ENCODE assay signal across 25 mouse cellular contexts in the genomic region with DNA sequence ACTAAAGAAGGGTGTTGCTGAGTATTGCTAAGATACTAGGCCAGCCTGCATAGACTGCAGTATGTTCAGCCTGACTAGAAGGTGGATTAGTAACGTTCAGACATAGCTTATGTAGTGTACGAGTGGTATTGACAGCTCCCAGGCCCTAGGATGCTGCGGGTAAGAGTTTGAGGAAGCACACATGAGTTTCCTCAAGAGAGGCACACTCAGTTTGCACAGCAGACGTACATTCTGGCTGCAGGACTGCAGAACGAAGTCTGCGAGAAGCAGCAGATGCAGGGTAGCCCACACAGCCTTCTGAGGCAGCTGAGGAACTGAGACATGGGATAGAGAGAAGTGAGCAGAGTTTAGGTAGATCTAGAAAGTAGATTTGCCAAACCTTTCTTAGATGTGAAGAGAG. TPM values are rescaled to one million over a fixed set of nuclear protein-coding genes. Genes with fewer than 3 reads are reported as not detected.
DNase-seq lines count a peak whose midpoint lies in the region; ATAC-seq and TF ChIP-seq lines count a peak whose summit lies in the region.
"Had no signal": no experiment of that assay in that cellular context is flagged by ENCODE, and none has a peak within 500 bp of the region (broad histone marks: within the 10 kb centered on the region; RNA-seq: fewer than 3 reads in every experiment).

No protein-coding gene starts in this region.

- peak; percentile 41 for DNase-seq in forebrain, embryonic 11.5 days (ENCODE audit: low spot score)
- no peak for DNase-seq in kidney, adult 2 months
- DNase-seq in kidney, adult 8-10 months: no peak
- DNase-seq in spleen, postnatal 36 days (ENCODE audit: low spot score in 2 of 2): peak; percentile 40 to 44
- no peak for DNase-seq in spleen, postnatal 4 days (ENCODE audit: low spot score in 2 of 2)
- peak; percentile 45 for DNase-seq in splenic B cell, adult 2 months (ENCODE audit: low read depth, low spot score)
- DNase-seq in yolk sac, embryonic 10.5 days (ENCODE audit: low spot score): no peak
- DNase-seq: adrenal gland, postnatal 25 days; cerebellum, postnatal 10 days; gastrocnemius, adult 2 months; kidney, postnatal 36 days; liver; lung, postnatal 4 days; right cerebral cortex, postnatal 14 days; thymus, postnatal 14 days had no signal

- no peak overlapping the region for H3K4me2 ChIP-seq in forebrain, embryonic 11.5 days (ENCODE audit: low read depth, low read length, severe bottlenecking)
- no peak overlapping the region for H3K4me2 ChIP-seq in forebrain, embryonic 13.5 days
- H3K4me2 ChIP-seq: heart, embryonic 13.5 days; hindbrain, embryonic 13.5 days; liver, embryonic 15.5 days; lung, embryonic 15.5 days; neural tube, embryonic 15.5 days had no signal

- ATAC-seq in forebrain, embryonic 11.5 days (replicated peaks; ENCODE audit: low FRiP score): no peak
- no peak for ATAC-seq in forebrain, embryonic 13.5 days

- WGBS in forebrain, embryonic 11.5 days: 88% methylated on average over 6 of the region's 6 CpGs
- WGBS in forebrain, embryonic 13.5 days: 88% methylated on average over 6 of the region's 6 CpGs
- 63% methylated on average over 6 of the region's 6 CpGs for WGBS in kidney, adult 2 months

- no peak overlapping the region for H3K27ac ChIP-seq in forebrain, embryonic 11.5 days (ENCODE audit: low read depth, low read length)
- H3K27ac ChIP-seq in forebrain, embryonic 13.5 days: no peak overlapping the region
- peak overlapping the region; percentile 61 for H3K27ac ChIP-seq in kidney, adult 2 months (ENCODE audit: insufficient read depth, low read depth, low read length)
- H3K27ac ChIP-seq: forebrain, embryonic 10.5 days; gastrocnemius, adult 2 months; heart, embryonic 13.5 days; hindbrain, embryonic 13.5 days; left cerebral cortex, adult 2 months; limb, embryonic 10.5 days; liver, embryonic 15.5 days; lung, embryonic 15.5 days; midbrain, embryonic 10.5 days; neural tube, embryonic 15.5 days had no signal

- H3K9ac ChIP-seq in forebrain, embryonic 11.5 days (ENCODE audit: low read length): no peak overlapping the region
- H3K9ac ChIP-seq in forebrain, embryonic 13.5 days: no peak overlapping the region
- H3K9ac ChIP-seq: heart, embryonic 13.5 days; hindbrain, embryonic 13.5 days; liver, embryonic 15.5 days; lung, embryonic 15.5 days; neural tube, embryonic 15.5 days had no signal

- H3K4me1 ChIP-seq in forebrain, embryonic 11.5 days (replicated peaks; ENCODE audit: control insufficient read depth, insufficient read depth, low read length): no peaks in the 10 kb centered on the region; the same call in 1 of the 2 replicates
- H3K4me1 ChIP-seq in forebrain, embryonic 13.5 days: peaks cover 10% of the 10 kb centered on the region
- peaks cover 49% of the 10 kb centered on the region for H3K4me1 ChIP-seq in kidney, adult 2 months (ENCODE audit: control insufficient read depth, insufficient read depth, low read length)
- H3K4me1 ChIP-seq: limb, embryonic 10.5 days had no signal

- H3K36me3 ChIP-seq in forebrain, embryonic 11.5 days (ENCODE audit: control insufficient read depth, insufficient read depth, low read length): no peaks in the 10 kb centered on the region
- no peaks in the 10 kb centered on the region for H3K36me3 ChIP-seq in forebrain, embryonic 13.5 days (ENCODE audit: poor library complexity, severe bottlenecking)
- H3K36me3 ChIP-seq in kidney, adult 2 months (ENCODE audit: control insufficient read depth, insufficient read depth, low read length): no peaks in the 10 kb centered on the region
- no peaks in the 10 kb centered on the region for H3K36me3 ChIP-seq in splenic B cell, adult 2 months (ENCODE audit: control insufficient read depth, insufficient read depth, low read length, poor library complexity, severe bottlenecking)
- H3K36me3 ChIP-seq: forebrain, embryonic 10.5 days; heart, embryonic 13.5 days; hindbrain, embryonic 13.5 days; limb, embryonic 10.5 days; liver, embryonic 15.5 days; lung, embryonic 15.5 days; midbrain, embryonic 10.5 days; neural tube, embryonic 15.5 days had no signal

- no peak for TF ChIP-seq CTCF in kidney, adult 2 months (conservative IDR thresholded peaks at IDR 0.05; ENCODE audit: insufficient read depth, insufficient read length, low read depth, low read length)

- H3K27me3 ChIP-seq in forebrain, embryonic 11.5 days (ENCODE audit: control insufficient read depth, insufficient read depth, low read length): no peaks in the 10 kb centered on the region
- no peaks in the 10 kb centered on the region for H3K27me3 ChIP-seq in forebrain, embryonic 13.5 days
- H3K27me3 ChIP-seq in kidney, adult 2 months (replicated peaks; ENCODE audit: control insufficient read depth, insufficient read depth, low read length): no peaks in the 10 kb centered on the region
- no peaks in the 10 kb centered on the region for H3K27me3 ChIP-seq in splenic B cell, adult 2 months (ENCODE audit: control insufficient read depth, insufficient read depth, low read length, poor library complexity, severe bottlenecking)
- H3K27me3 ChIP-seq: heart, embryonic 13.5 days; hindbrain, embryonic 13.5 days; liver, embryonic 15.5 days; lung, embryonic 15.5 days; neural tube, embryonic 15.5 days had no signal

- H3K4me3 ChIP-seq in forebrain, embryonic 11.5 days (ENCODE audit: low read depth, low read length): no peak overlapping the region
- H3K4me3 ChIP-seq in forebrain, embryonic 13.5 days: no peak overlapping the region
- no peak overlapping the region for H3K4me3 ChIP-seq in kidney, adult 2 months (ENCODE audit: insufficient read depth, low read depth, low read length)
- H3K4me3 ChIP-seq: forebrain, embryonic 10.5 days; gastrocnemius, adult 2 months; heart, embryonic 13.5 days; hindbrain, embryonic 13.5 days; left cerebral cortex, adult 2 months; limb, embryonic 10.5 days; liver, embryonic 15.5 days; lung, embryonic 15.5 days; midbrain, embryonic 10.5 days; neural tube, embryonic 15.5 days had no signal

- TF ChIP-seq POLR2A in kidney, adult 2 months (IDR thresholded peaks at IDR 0.05; ENCODE audit: low read depth, low read length): no peak

- no peaks in the 10 kb centered on the region for H3K9me3 ChIP-seq in forebrain, embryonic 11.5 days (ENCODE audit: control insufficient read depth, low read length)
- no peaks in the 10 kb centered on the region for H3K9me3 ChIP-seq in forebrain, embryonic 13.5 days (replicated peaks)
- H3K9me3 ChIP-seq: forebrain, embryonic 10.5 days; heart, embryonic 13.5 days; hindbrain, embryonic 13.5 days; limb, embryonic 10.5 days; liver, embryonic 15.5 days; lung, embryonic 15.5 days; midbrain, embryonic 10.5 days; neural tube, embryonic 15.5 days had no signal

RNA-seq across cellular contexts. Expression of a gene that starts 26.3 kb away (rescaled TPM):
- 19.0 and 19.6 TPM in 2 replicates for polyA plus RNA-seq in forebrain, embryonic 11.5 days (2014; fragmentation: Nextera tagmentation; extraction: Ambion mirVana)
- 5.7 and 6.7 TPM in 2 replicates for polyA plus RNA-seq in forebrain, embryonic 13.5 days (2015; fragmentation: Nextera tagmentation; extraction: Ambion mirVana)
- polyA plus RNA-seq in kidney, adult 2 months (2012; rRNA removed): 55.3 and 56.6 TPM in 2 replicates

Comparison
In these comparisons a context has a peak if more than half of its experiments do, and no peak if none do; other contexts are left out.
1. DNase-seq: peak in forebrain, embryonic 11.5 days (single experiment), spleen, postnatal 36 days (2 of 2) and splenic B cell, adult 2 months (single experiment); none in kidney, adult 2 months (single experiment), kidney, adult 8-10 months (0 of 2), spleen, postnatal 4 days (0 of 2) and yolk sac, embryonic 10.5 days (single experiment).